Mouse (Mus musculus) spleen, adult 2 months (tissue): ENCODE results near the gene Tmie.

Experiments used
- CTCF ChIP-seq: fragments of 200-500 bp; IDR thresholded peaks from 2 replicates; pipeline ENCODE4 v1.5.1; 2011; ENCODE audit warnings: mild to moderate bottlenecking, inconsistent platforms; ENCODE audit not compliant: insufficient read depth, insufficient read length, insufficient replicate concordance; ENCODE audit errors: extremely low read depth
- POLR2A ChIP-seq: fragments of 200-500 bp; IDR thresholded peaks from 2 replicates; pipeline ENCODE4 v1.6.1; 2011; ENCODE audit warnings: low read depth, low read length, inconsistent platforms

DNA sequence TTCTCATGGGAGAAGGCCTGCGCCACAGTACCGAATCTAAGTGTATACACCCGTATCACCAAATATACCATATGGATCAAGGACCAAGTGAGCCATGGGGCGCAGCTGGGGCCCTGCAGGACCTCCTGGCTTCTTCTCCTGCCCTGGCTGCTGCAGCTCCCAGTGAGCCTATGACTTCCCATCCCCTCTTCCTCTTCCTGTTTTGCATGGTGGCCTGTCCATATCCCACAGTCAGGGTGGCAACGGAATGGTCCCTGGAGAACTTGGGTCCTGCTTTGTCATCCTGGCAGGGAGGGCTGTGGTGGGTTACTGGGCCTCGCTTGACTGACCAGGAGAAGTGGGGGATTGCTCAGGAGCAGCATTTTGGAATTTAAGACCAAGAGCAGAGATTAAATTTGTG lies 39.0 kb downstream of the Tmie start:
- TF ChIP-seq CTCF (no peak), POLR2A (no peak)
